Mouse (Mus musculus) gastrocnemius, adult 2 months (tissue): Measurements from ENCODE around the gene Nlrp10. TPM values are rescaled to one million over a fixed set of nuclear protein-coding genes. Genes with fewer than 3 reads are reported as not detected.

Experiments
- DNase-seq: peaks from one replicate; pipeline ENCODE4 v3.0.0; 2022
- H3K27ac ChIP-seq: fragments of 200-600 bp; 2 replicates; pipeline ENCODE4 v1.8.1; 2022; ENCODE audit warnings: mild to moderate bottlenecking
- H3K4me3 ChIP-seq: fragments of 200-600 bp; 2 replicates; pipeline ENCODE4 v1.8.1; 2022; ENCODE audit warnings: mild to moderate bottlenecking, moderate library complexity
- CTCF ChIP-seq: fragments of 200-600 bp; IDR thresholded peaks from 2 replicates; pipeline ENCODE4 v1.8.1; 2022; ENCODE audit warnings: antibody characterized with exemption, mild to moderate bottlenecking, moderate library complexity
- intact Hi-C: fragments of 180-260 bp; cut with DNase I; formaldehyde crosslinking; loops from one replicate; pipeline ENCODE4 v1.15.1; 2025
- total RNA-seq, 2 experiments: library from RNA; stranded (reverse); gene quantifications; 2 replicates each; pipeline ENCODE4 v1.2.3; 2021

The Nlrp10 gene
- total RNA-seq, 2 experiments from 2014 or later, result 2.3 to 2.5 TPM

GRCm38 (mm10) chr7:108944002-108944401, 14.0 kb upstream of the Nlrp10 start:
- intact Hi-C loops, result no loop called here
- Histone ChIP-seq H3K4me3 (no peak overlapping the region), H3K27ac (no peak overlapping the region)
- TF ChIP-seq CTCF, result peak; percentile 75
- DNase-seq, result no peak

DNA sequence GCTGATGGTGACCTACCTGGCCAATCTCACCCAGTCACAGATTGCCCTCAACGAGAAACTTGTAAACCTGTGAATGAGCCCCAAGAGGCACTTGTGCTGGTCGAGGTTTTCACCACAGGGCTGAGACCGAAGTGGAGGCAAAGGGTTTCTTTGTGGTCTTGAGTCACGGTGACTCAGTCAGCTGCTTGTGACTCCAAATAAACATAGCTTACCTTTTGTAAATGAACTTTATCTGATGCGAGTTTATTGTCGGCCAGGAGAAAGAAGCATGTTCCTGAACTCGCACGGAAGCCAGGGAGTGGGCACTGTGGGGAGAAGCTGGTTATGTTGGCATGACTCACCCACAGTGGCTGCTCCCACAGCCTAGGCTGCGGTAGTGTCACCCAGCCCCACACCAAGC, 11.5 kb upstream of the Nlrp10 start:
- intact Hi-C loops, result no loop called here

GRCm38 (mm10) chr7:108936591-108936990, 6.6 kb upstream of the Nlrp10 start:
- H3K4me3 ChIP-seq, result no peak overlapping the region
- DNase-seq, result no peak
- no peak overlapping the region for H3K27ac ChIP-seq
- TF ChIP-seq CTCF, result no peak
- intact Hi-C loops, result no loop called here

More for the DNA sequence above, 11.5 kb upstream of the Nlrp10 start:
- TF ChIP-seq CTCF, result no peak
- H3K27ac ChIP-seq, result no peak overlapping the region
- no peak for DNase-seq
- H3K4me3 ChIP-seq, result no peak overlapping the region

DNA sequence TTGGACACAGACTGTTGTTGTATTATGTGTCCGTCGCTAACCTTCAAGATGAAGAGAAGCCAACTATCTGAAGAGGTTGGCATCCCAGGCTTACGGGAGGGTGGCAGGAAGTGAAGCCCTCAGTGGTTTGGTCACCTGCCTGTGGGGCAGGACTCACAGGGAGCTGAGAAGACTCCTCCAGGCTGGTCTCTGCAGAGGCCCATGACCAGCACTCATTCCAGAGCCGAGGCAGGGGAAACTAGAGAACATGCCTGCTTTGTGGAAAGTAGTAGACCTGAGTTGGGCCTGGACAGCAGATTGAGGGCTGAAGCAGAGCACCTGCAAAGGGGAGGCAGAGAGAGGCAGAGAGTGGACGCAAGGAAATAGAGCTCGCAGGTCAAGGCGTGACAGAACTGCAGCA, 5.4 kb upstream of the Nlrp10 start:
- no peak for DNase-seq
- TF ChIP-seq CTCF, result no peak
- Histone ChIP-seq H3K27ac (peak overlapping the region; percentile 92), H3K4me3 (peak overlapping the region; percentile 95)
- intact Hi-C loops, result no loop called here

DNA sequence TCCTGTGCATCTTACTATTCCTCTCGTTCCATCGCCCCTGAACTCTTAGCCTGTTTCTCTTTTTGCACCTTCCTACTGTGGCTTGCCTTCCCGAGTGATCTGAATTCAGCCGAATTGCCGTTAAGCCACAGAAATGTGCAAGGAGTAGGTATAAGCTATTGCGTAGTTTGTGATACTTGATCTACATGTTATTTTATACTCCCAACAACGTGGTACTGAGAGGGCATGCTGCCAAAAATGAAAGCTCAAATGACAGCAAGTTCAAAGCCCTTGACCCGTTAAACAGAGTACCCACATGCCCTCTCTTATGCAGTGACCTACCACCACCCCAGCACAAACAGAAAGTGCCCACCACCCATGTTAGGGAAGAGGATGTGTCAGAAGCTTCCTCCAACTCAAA, 4.9 kb upstream of the Nlrp10 start:
- TF ChIP-seq CTCF, result no peak
- peak overlapping the region; percentile 92 for H3K27ac ChIP-seq
- DNase-seq, result peak; percentile 34
- H3K4me3 ChIP-seq, result peak overlapping the region; percentile 95
- intact Hi-C loops, result loop anchor here (5.0 kb wide), 1 partner anchor 118 kb away; no protein-coding TSS in a partner anchor

GRCm38 (mm10) chr7:108933794-108934731, 4.1 kb upstream of the Nlrp10 start, which contains the start of gene Eif3f:
Gene Eif3f, plus strand, starts transcription at chr7:108934417.
- intact Hi-C loops, result loop anchor here (5.0 kb wide), 1 partner anchor 117 kb away; no protein-coding TSS in a partner anchor
- peak; percentile 98 for TF ChIP-seq CTCF
- Histone ChIP-seq H3K4me3 (peak within 1 kb of the TSS; percentile 95), H3K27ac (peak within 1 kb of the TSS; percentile 92)
- peak; percentile 93 for DNase-seq

DNA sequence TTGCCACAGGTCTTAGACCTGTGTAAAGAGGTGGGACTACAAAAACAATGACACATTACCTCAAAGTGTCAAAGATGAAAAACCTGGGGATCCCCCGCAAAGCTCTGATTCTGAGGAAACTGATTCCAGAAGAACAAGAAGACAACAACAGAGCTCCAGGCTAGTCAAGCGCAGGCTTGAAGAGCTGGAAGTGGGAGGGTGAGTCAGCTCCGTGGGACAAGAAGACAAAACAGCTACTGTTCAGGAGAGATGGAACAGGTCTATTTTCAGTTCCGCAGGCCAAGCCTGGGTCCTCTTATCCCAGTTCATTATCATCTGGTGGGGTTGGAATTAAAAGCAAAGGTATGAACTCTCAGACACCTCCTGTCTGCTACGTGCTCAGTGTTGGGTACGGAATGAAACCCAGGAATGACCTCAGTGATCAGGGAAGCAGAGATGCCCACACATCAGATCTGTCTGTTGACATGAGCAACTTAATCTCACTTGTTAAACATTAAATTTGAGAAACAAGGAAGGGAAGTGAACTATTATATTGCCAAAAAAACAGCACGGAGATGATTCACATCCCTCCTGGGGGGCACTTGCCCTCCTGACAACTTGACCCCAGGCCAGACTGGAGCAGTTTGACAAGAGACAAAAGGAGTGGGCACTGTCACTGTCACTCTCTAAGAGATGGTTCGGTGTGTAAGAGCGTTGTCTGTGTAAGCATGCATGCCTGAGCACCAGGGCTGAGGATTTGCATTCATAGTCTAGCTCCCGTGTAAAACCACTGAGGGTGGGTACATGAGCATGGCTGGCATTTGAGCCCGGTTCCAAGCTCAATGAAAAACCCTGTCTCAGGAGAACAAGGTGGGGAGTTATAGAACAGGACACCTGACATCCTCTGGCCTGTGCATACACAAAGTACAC, 1.4 kb downstream of the Nlrp10 start:
- intact Hi-C loops, result no loop called here
- no peak overlapping the region for H3K27ac ChIP-seq
- DNase-seq, result no peak
- H3K4me3 ChIP-seq, result no peak overlapping the region
- no peak for TF ChIP-seq CTCF

GRCm38 (mm10) chr7:108927043-108927442, 2.9 kb downstream of the Nlrp10 start:
- TF ChIP-seq CTCF, result no peak
- no peak for DNase-seq
- Histone ChIP-seq H3K27ac (no peak overlapping the region), H3K4me3 (no peak overlapping the region)
- intact Hi-C loops, result no loop called here

GRCm38 (mm10) chr7:108903969-108904368, 26.0 kb downstream of the Nlrp10 start:
- intact Hi-C loops, result no loop called here
- no peak for DNase-seq
- Histone ChIP-seq H3K4me3 (no peak overlapping the region), H3K27ac (no peak overlapping the region)
- no peak for TF ChIP-seq CTCF

DNA sequence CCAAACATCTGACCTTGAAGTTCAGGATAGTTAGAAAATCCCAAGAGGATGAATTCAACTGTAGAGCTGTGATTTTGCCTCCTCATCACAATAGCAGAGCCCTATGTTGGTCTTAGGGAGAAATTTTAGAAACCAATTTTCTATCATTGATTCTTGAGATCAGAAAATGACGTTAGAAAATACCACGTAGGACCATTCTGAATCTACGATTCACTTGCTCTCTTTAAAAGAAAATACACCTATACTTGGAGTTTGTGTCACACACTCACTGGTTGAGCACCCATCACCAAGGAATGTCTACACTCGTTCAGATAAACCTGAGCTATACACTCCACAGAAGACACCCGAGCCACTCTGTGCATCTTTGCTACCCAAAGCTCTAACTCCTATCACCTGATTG, 35.7 kb downstream of the Nlrp10 start, which contains the start of gene Olfr519:
TSS of gene Olfr519 (minus strand) at position 101 of the 400 bp plus-strand sequence.
- H3K27ac ChIP-seq, result no peak within 1 kb of the TSS
- DNase-seq, result no peak
- intact Hi-C loops, result no loop called here
- no peak for TF ChIP-seq CTCF
- H3K4me3 ChIP-seq, result no peak within 1 kb of the TSS

- H3K4me3 ChIP-seq, result no peak within 1 kb of the TSS
- intact Hi-C loops, result no loop called here
- no peak for DNase-seq
These were observed 45.1 kb downstream of the Nlrp10 start, which contains the start of gene Olfr518 for GRCm38 (mm10) chr7:108884906-108885305. Gene Olfr518, minus strand, starts transcription at chr7:108885006.

DNA sequence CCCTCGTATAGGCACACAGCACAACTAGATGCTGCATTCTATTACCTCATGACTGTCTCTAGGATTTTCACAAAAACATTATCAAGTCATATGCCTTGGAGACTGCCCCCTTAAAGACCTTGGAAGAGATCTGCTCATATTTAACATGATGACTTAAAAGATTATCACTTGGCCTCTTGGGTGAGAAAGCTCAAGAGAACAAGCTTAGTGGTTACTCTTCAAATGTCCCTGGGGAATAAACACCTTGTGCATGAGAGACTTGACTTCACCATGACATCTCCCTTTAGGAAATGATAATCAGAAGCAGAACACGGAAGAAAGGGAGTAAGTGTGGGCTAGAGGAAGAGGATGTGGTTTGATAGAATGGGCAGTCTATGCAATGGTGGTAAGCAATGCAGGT, 57.7 kb downstream of the Nlrp10 start, which contains the start of gene Olfr517:
TSS of gene Olfr517 (minus strand) at position 101 of the 400 bp plus-strand sequence.
- Histone ChIP-seq H3K27ac (no peak within 1 kb of the TSS), H3K4me3 (no peak within 1 kb of the TSS)
- intact Hi-C loops, result no loop called here
- TF ChIP-seq CTCF, result no peak
- no peak for DNase-seq

More at GRCm38 (mm10) chr7:108884906-108885305, 45.1 kb downstream of the Nlrp10 start, which contains the start of gene Olfr518:
- H3K27ac ChIP-seq, result no peak within 1 kb of the TSS
- TF ChIP-seq CTCF, result no peak

Other genes with a start within 250 kb of the Nlrp10 start
- gene Olfr512, start 216.9 kb downstream of the Nlrp10 start, total RNA-seq, result not detected
- not detected for gene Olfr513, start 179.2 kb downstream of the Nlrp10 start, total RNA-seq
- gene Olfr514, start 104.2 kb downstream of the Nlrp10 start, total RNA-seq, result not detected
- not detected for gene Olfr516, start 79.6 kb downstream of the Nlrp10 start, total RNA-seq
- gene Olfr517, start 57.8 kb downstream of the Nlrp10 start, total RNA-seq, result not detected
- not detected for gene Olfr518, start 45.2 kb downstream of the Nlrp10 start, total RNA-seq
- not detected for gene Olfr519, start 35.8 kb downstream of the Nlrp10 start, total RNA-seq
- gene Eif3f, start 4.2 kb upstream of the Nlrp10 start, total RNA-seq, result 100 to 1,000 TPM; 122 to 125 TPM
- under 1 TPM; 0.41 to 0.67 TPM for gene Tub, start 20.2 kb upstream of the Nlrp10 start, total RNA-seq
- gene Ric3, start 153.2 kb upstream of the Nlrp10 start, total RNA-seq, result 1 to 10 TPM; 1.7 to 2.1 TPM
- gene Lmo1, start 245.0 kb upstream of the Nlrp10 start, total RNA-seq, result 1 to 10 TPM; 2.3 TPM